Mouse (Mus musculus): Measurements from ENCODE around the gene Sim2.

Sim2 gene

GRCm38 (mm10) chr16:94084711-94085602 lies at the start of gene Sim2:
Sim2 (plus strand) TSS chr16:94084931.
- in situ Hi-C loops (cut with MboI) = no loop called here

- in situ Hi-C loops (cut with MboI) = loop anchor here (10.0 kb wide), 1 partner anchor 228 kb away; no protein-coding TSS in a partner anchor
Measured at GRCm38 (mm10) chr16:94037280-94037679, 47.5 kb upstream of the Sim2 start.

- in situ Hi-C loops (cut with MboI) = loop anchor here (10.0 kb wide), 1 partner anchor 226 kb away; no protein-coding TSS in a partner anchor
Measured at GRCm38 (mm10) chr16:94038272-94038985, 46.3 kb upstream of the Sim2 start.

- in situ Hi-C loops (cut with MboI) = loop anchor here (10.0 kb wide), 1 partner anchor 226 kb away; no protein-coding TSS in a partner anchor
Measured at GRCm38 (mm10) chr16:94038986-94039341, 45.8 kb upstream of the Sim2 start.

GRCm38 (mm10) chr16:94040485-94040884 lies 44.2 kb upstream of the Sim2 start:
- in situ Hi-C loops (cut with MboI) = no loop called here

GRCm38 (mm10) chr16:94041065-94041712 lies 43.5 kb upstream of the Sim2 start:
- in situ Hi-C loops (cut with MboI) = no loop called here

- in situ Hi-C loops (cut with MboI) = no loop called here
Measured at GRCm38 (mm10) chr16:94043797-94044196, 40.9 kb upstream of the Sim2 start.

GRCm38 (mm10) chr16:94044996-94045395 lies 39.7 kb upstream of the Sim2 start:
- in situ Hi-C loops (cut with MboI) = no loop called here

- in situ Hi-C loops (cut with MboI) = no loop called here
Measured at GRCm38 (mm10) chr16:94050368-94050767, 34.4 kb upstream of the Sim2 start.

- in situ Hi-C loops (cut with MboI) = no loop called here
Measured at GRCm38 (mm10) chr16:94055176-94055575, 29.6 kb upstream of the Sim2 start.

GRCm38 (mm10) chr16:94055576-94055975 lies 29.2 kb upstream of the Sim2 start:
- in situ Hi-C loops (cut with MboI) = no loop called here

GRCm38 (mm10) chr16:94059820-94060219 lies 24.9 kb upstream of the Sim2 start:
- in situ Hi-C loops (cut with MboI) = no loop called here

- in situ Hi-C loops (cut with MboI) = no loop called here
Measured at GRCm38 (mm10) chr16:94064211-94064610, 20.5 kb upstream of the Sim2 start.

- in situ Hi-C loops (cut with MboI) = no loop called here
Measured at GRCm38 (mm10) chr16:94065728-94066674, 18.7 kb upstream of the Sim2 start.

- in situ Hi-C loops (cut with MboI) = no loop called here
Measured at GRCm38 (mm10) chr16:94066771-94067170, 18.0 kb upstream of the Sim2 start.

- in situ Hi-C loops (cut with MboI) = no loop called here
Measured at GRCm38 (mm10) chr16:94067280-94067679, 17.5 kb upstream of the Sim2 start.

GRCm38 (mm10) chr16:94069061-94069460 lies 15.7 kb upstream of the Sim2 start:
- in situ Hi-C loops (cut with MboI) = no loop called here

- in situ Hi-C loops (cut with MboI) = no loop called here
Measured at GRCm38 (mm10) chr16:94070920-94071319, 13.8 kb upstream of the Sim2 start.

GRCm38 (mm10) chr16:94071468-94071867 lies 13.3 kb upstream of the Sim2 start:
- in situ Hi-C loops (cut with MboI) = no loop called here

GRCm38 (mm10) chr16:94075362-94076027 lies 9.2 kb upstream of the Sim2 start:
- in situ Hi-C loops (cut with MboI) = no loop called here

Measured in mature B cell (primary cell).